Mouse (Mus musculus) gastrocnemius, adult 2 months (tissue): ENCODE data around the gene Umad1. TPM values are rescaled to one million over a fixed set of nuclear protein-coding genes. Genes with fewer than 3 reads are reported as not detected.

Experiments
- DNase-seq: peaks from one replicate; pipeline ENCODE4 v3.0.0; 2022
- H3K27ac ChIP-seq: fragments of 200-600 bp; 2 replicates; pipeline ENCODE4 v1.8.1; 2022; ENCODE audit warnings: mild to moderate bottlenecking
- H3K4me3 ChIP-seq: fragments of 200-600 bp; 2 replicates; pipeline ENCODE4 v1.8.1; 2022; ENCODE audit warnings: mild to moderate bottlenecking, moderate library complexity
- CTCF ChIP-seq: fragments of 200-600 bp; IDR thresholded peaks from 2 replicates; pipeline ENCODE4 v1.8.1; 2022; ENCODE audit warnings: antibody characterized with exemption, mild to moderate bottlenecking, moderate library complexity
- intact Hi-C: fragments of 180-260 bp; cut with DNase I; formaldehyde crosslinking; loops from one replicate; pipeline ENCODE4 v1.15.1; 2025
- total RNA-seq, 2 experiments: library from RNA; stranded (reverse); gene quantifications; 2 replicates each; pipeline ENCODE4 v1.2.3; 2021

The Umad1 gene
- total RNA-seq, 2 experiments from 2014 or later, result 11.2 to 14.8 TPM

DNA sequence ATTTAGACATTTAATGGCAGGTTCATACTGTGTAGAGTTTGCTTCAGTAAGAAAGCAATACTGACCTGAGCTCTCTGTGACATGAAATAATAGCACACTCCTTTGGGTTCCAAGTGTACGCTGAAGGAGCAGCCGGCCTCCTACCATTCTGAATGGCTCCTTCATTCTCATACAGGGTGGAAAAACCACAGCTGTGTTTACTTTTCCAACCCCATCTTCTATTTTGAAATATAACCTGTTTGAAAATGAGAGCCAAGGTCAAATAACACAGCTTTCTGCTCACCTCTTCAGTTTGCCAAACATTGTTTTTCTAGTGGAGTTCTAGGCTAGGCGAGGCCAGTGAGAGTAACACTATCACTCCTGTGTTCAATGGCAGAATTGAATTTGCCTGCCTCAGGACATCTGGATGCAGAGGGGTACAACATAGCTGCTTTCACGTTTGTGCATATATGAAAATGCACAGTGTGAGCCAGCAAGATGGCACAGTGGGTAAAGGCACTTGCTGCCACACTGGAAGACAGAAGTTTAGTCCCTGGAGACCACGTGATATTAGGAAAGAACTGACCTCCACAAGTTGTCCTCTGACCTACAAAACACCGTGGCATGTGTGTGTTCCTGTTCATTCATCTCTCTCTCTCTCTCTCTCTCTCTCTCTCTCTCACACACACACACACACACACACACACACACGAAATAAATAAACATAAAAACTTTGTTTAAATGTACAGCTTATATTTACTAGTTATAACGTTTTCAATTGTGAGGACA is 157.9 kb downstream of the Umad1 start:
- Histone ChIP-seq H3K27ac (no peak overlapping the region), H3K4me3 (no peak overlapping the region)
- intact Hi-C loops, result loop anchor here (10.0 kb wide), 1 partner anchor 88 kb away; the partner anchor contains the start of gene Glcci1
- no peak for DNase-seq
- no peak for TF ChIP-seq CTCF

DNA sequence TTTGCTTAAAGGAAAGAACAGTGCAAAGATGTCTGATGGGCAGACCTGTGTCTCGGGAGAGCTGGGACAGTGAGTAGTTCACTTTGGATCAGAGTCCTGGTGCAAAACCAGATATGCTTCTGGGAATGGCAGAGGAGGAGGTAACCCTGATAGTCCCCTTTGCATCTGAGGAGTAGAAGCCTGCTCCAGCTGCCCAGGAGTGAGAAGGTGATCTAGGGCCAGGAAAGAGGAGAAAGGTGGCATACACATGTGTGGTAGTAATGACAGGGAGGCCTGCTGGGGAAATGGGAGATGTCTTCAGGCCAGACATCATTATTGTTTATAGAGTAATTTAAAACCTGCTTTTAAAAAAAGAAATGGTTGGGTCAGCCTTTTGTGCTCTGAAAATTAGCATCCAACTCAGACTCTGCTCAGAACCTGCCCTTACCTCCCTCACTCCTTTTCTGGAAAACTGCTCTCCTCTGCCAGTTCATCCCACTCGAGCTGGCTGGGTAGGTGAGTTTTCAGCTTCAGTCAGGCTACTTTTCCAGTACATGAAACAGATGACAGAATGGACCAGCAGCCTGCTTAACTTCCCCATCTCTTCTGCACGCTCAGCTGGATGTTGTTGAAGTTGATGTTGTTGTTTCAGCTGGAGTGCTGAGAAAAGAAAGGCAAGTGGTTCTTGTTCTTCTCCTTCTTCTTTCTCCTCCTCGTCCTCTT is 160.5 kb downstream of the Umad1 start:
- no peak for DNase-seq
- Histone ChIP-seq H3K4me3 (no peak overlapping the region), H3K27ac (no peak overlapping the region; the same call in 1 of the 2 replicates)
- intact Hi-C loops, result loop anchor here (10.0 kb wide), 1 partner anchor 85 kb away; the partner anchor contains the start of gene Glcci1
- TF ChIP-seq CTCF, result no peak

DNA sequence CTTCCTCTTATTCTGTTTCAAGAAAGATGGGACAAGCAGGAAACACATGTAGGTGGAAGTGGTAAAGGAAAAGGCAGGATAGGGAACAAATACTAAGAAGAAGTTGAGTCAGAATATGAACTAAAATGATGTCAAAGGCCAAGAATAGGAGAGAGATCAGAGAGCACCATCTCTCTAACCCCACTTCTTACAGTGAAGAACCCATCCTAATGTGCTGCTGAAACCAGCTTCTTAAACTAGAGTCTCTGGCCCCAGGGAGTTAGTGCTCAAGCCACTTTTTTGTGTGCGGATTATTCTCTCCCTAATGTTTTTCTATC is 161.1 kb downstream of the Umad1 start:
- no peak for TF ChIP-seq CTCF
- Histone ChIP-seq H3K27ac (no peak overlapping the region), H3K4me3 (no peak overlapping the region)
- DNase-seq, result no peak
- intact Hi-C loops, result no loop called here

DNA sequence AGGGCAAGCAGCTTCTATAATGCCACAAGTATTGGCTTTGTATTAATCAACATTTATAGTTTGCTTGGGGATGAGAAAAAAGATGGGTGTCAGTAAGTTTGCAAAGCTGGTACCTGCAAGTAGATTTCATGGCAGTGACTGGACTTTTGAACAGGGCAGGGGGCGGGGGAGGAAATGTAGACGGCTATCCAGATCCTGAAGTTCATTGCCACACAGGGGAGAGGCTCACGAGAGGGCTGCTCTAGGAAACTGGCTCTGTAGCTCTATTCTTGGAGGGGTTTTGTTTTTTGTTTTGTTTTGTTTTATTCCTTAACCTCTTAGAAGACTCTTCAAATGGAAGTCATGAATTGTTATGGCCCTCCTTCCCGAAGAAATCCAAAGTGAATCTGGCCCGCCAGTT is 162.3 kb downstream of the Umad1 start:
- DNase-seq, result no peak
- no peak for TF ChIP-seq CTCF
- intact Hi-C loops, result no loop called here
- H3K4me3 ChIP-seq, result no peak overlapping the region
- no peak overlapping the region for H3K27ac ChIP-seq

DNA sequence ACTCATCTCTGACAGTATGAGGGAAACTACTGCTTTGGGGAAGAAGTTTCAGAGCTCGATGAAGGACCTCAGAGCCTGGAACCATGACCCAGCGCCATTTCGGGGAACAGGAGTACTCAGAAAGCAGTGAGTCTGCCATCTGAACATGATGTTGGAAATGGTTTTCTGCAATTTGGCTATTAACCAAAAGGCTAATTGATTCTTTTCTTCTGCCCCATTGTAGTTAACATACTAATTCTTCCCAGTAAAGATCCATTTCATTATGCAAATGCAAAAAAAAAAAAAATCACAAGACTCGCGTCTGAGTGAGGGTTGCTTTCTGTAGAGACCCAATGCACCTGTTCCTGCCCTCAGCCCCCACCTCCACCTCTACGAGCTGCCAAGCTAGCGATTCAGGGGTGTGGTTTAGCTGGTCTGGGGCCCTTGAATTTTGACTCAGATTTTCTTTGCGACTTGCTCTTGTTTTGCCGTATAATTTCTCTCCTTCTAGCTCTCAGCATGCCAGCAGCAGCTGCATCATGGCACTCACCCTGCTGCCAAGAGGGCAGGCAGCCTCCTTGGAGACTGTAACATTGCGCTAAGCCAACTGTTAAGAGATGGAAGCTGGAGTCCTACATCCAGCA is 163.0 kb downstream of the Umad1 start:
- Histone ChIP-seq H3K4me3 (peak overlapping the region; percentile 65), H3K27ac (peak overlapping the region; percentile 1; the same call in 1 of the 2 replicates)
- DNase-seq, result peak; percentile 65
- TF ChIP-seq CTCF, result no peak
- intact Hi-C loops, result no loop called here

DNA sequence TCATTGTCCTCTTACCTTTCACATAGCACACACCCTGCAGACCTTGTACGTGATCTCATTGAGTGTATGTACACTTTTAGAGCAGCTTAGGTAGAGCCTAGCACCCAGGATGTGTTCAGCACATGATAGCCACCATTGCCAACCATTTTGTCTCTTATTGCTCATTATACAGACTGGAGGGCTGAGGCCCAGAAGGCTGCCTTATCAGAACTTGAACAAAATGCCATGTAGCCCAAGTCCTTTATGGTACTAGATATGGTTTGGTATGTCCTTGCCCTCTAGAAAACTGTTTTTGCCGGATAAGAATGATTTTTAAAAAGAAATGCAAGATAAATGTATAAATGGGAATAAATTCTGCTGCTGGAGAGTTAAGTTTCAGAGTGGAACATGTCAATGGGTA is 164.1 kb downstream of the Umad1 start:
- no peak for TF ChIP-seq CTCF
- Histone ChIP-seq H3K27ac (no peak overlapping the region; the same call in 1 of the 2 replicates), H3K4me3 (no peak overlapping the region)
- no peak for DNase-seq
- intact Hi-C loops, result no loop called here

DNA sequence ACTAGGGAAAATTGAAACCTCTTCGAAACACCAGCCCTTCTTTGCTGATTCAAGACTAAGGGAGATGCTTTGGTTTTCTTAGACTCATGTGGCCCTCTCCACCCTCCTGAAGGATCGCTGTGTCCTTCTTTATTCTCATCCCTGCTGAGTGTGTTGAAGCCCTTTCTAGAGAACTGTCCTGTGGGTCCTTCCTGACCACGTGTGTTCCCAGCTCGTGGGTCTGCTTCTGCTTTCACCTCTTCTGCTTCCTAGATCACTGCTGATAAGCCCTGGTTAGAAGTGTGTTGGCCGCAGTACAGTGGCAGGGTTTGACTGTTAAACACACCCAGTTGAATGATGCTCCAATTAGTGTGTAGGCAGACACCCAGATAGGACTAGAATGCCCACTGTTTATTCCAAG is 168.6 kb downstream of the Umad1 start:
- Histone ChIP-seq H3K27ac (0 out of 2 replicates have a peak overlapping the region, but pooled peaks have one; percentile 20), H3K4me3 (no peak overlapping the region)
- intact Hi-C loops, result no loop called here
- no peak for DNase-seq
- TF ChIP-seq CTCF, result no peak

DNA sequence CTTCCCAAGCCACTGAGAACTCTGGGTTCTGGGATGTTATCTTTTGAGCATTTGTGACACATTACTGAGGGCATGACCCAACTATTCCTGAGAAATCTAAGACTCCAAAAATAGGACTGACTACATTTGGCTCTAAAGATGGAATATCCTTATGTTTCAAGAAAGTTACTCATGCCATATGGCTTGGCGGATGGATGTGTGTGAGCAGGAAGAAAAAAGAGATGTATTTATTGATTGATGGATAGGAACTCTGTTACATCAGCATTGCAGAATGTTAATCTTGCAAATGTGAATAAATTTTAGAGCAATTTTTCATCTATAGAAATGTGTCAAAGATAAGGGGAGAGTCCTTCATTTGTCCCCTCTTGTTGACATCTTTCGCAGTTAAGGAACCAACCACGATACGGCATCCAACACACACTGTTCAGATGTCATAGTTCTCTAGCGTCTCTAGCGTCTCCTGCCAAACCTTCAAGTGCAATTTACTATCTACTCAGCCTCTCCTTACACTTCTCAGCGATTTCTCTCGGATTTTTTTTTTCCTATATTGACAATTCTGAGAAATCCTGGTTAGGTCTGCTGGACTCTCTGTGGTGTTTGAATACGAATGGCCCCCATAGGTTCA is 171.6 kb downstream of the Umad1 start:
- no peak overlapping the region for H3K27ac ChIP-seq
- no peak overlapping the region for H3K4me3 ChIP-seq
- intact Hi-C loops, result no loop called here
- no peak for DNase-seq
- TF ChIP-seq CTCF, result no peak

DNA sequence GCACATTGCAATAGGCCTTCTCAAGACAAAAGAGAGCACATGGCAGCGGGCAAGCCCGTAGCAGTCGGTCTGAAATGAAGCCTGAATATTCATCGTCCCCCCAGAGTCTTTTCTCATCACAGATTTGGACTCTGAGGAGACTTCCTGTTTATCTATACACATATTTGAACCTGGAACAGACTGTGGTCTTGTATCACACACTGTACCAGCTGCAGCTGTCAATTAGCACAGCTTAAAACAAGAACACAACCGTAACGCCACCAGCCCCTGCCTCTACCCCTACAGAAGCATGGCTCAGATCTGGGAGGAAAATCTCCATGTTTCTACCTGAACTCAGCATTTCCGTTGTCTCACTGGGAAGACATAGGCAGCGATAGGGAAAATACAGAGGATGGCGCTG is 174.1 kb downstream of the Umad1 start:
- no peak for DNase-seq
- Histone ChIP-seq H3K27ac (no peak overlapping the region), H3K4me3 (no peak overlapping the region)
- intact Hi-C loops, result no loop called here
- TF ChIP-seq CTCF, result no peak

DNA sequence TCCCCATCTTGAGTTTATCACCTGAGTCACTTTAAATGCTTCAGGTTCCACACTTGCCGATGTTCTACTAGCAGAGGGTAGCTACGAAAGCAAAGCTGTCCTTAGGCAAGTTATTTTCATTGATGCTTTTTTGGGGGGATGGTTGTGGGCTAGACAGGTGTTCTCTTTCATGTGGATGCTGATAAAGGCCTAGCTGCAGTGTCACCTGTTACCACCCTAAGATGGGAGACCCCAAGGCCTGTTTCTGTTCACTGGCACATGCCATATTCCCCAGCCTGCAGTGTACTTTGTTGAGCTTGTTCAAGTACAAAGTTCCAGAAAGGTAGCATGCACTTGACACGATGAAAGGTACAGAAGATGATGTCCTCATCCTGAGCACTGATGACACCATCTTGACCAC is 178.8 kb downstream of the Umad1 start:
- no peak for TF ChIP-seq CTCF
- intact Hi-C loops, result no loop called here
- Histone ChIP-seq H3K4me3 (no peak overlapping the region), H3K27ac (no peak overlapping the region)
- DNase-seq, result no peak

DNA sequence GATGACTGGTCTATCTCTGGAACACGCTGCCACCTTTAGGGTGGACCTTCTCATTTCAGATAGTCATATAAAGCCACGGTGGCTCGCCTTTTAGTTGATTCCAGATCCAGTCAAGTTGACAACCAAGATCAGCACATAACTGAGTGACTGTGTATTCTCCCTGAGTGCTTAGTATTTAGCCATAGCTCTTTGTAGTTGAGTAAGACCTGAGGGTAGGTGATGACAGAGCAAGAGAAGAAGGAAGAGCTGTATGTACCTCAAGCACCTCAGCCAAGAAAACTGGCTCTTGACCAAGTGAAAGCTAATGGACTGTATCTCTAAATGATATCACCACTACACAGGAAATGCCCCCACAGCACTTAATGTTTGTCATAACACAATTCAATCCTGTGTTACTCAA is 182.7 kb downstream of the Umad1 start:
- no peak for DNase-seq
- TF ChIP-seq CTCF, result no peak
- Histone ChIP-seq H3K27ac (no peak overlapping the region), H3K4me3 (no peak overlapping the region)
- intact Hi-C loops, result no loop called here

DNA sequence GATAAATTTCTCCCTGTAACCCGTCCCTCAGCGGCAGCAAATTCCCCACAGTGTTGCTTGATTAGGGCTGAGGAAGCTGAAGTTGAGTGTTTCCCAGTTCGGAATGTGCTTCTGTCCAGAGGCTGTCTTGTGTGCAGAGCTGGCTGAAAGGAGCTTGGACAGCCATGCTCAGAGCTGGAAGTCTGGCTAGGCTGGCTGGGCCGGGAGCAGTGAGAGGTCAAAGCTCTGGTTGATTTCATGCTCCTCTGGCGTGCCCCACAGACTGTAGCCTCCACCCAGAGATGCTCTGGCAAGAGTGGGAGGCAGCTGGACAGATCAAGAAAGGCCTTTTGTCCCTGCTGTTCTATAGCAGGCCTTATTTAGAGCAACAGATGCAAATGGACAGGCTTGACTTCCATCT is 187.7 kb downstream of the Umad1 start:
- Histone ChIP-seq H3K4me3 (no peak overlapping the region), H3K27ac (peak overlapping the region; percentile 63)
- intact Hi-C loops, result no loop called here
- peak; percentile 76 for DNase-seq
- no peak for TF ChIP-seq CTCF

DNA sequence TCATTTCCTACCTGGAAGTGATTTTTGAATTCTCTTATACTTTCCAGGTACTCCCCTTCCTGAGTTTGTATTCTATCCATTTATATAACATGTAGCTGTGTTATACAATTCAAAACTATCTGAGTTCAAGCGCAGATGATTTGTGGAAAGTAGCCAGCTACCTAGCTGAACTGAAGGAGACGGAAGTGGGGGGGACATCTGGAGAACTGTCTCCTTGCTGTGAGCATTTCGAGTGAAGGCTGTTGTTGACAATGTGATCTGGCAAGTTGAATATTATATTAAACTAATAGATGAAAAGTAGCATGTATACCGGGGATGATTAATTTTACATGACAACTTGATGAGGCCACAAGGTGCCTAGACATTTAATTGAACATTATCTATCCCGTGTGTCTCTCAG is 196.5 kb downstream of the Umad1 start:
- no peak overlapping the region for H3K27ac ChIP-seq
- intact Hi-C loops, result no loop called here
- H3K4me3 ChIP-seq, result no peak overlapping the region
- DNase-seq, result no peak
- TF ChIP-seq CTCF, result no peak
